Mouse (Mus musculus) forebrain, embryonic 14.5 days (tissue): ENCODE measurements around the gene Gm28539. TPM values are rescaled to one million over a fixed set of nuclear protein-coding genes. Genes with fewer than 3 reads are reported as not detected.
"Not testable (repeated sequence)": the region's sequence is repeated elsewhere in the genome, so short reads cannot be mapped to it uniquely, and the experiment has no call there.

Source experiments
- ATAC-seq: fragments of 200-750 bp; cut with Nextera tagmentation; 2 replicates; pipeline ENCODE4 v1.8.0; 2017; ENCODE audit warnings: mild to moderate bottlenecking, moderate library complexity
- DNase-seq: peaks from one replicate; pipeline ENCODE4 v3.0.0-alpha.2; 2015; ENCODE audit warnings: low spot score
- H3K27ac ChIP-seq: fragments of 300-500 bp; sonication (generic); 2 replicates; pipeline ENCODE4 v1.5.1; 2014; ENCODE audit warnings: low read depth, mild to moderate bottlenecking, control low read depth, low read length, moderate library complexity
- H3K27me3 ChIP-seq: fragments of 300-500 bp; sonication (generic); replicated peaks from 2 replicates; pipeline ENCODE4 v1.6.1; 2014; ENCODE audit warnings: low read length, control low read depth, mixed read lengths; ENCODE audit not compliant: control insufficient read depth, insufficient read depth
- H3K36me3 ChIP-seq: fragments of 300-500 bp; sonication (generic); 2 replicates; pipeline ENCODE4 v1.6.1; 2014; ENCODE audit warnings: low read length, control low read depth; ENCODE audit not compliant: control insufficient read depth, insufficient read depth
- H3K4me1 ChIP-seq: fragments of 300-500 bp; sonication (generic); 2 replicates; pipeline ENCODE4 v1.6.1; 2014; ENCODE audit warnings: antibody characterized with exemption, low read length, control low read depth; ENCODE audit not compliant: control insufficient read depth, insufficient read depth
- H3K4me2 ChIP-seq: fragments of 300-500 bp; sonication (generic); 2 replicates; pipeline ENCODE4 v1.6.1; 2014; ENCODE audit warnings: mild to moderate bottlenecking, control low read depth, low read length
- H3K4me3 ChIP-seq: fragments of 300-500 bp; sonication (generic); 2 replicates; pipeline ENCODE4 v1.5.1; 2014; ENCODE audit warnings: low read depth, low read length, control low read depth
- H3K9ac ChIP-seq: fragments of 300-500 bp; sonication (generic); 2 replicates; pipeline ENCODE4 v1.6.1; 2014; ENCODE audit warnings: mild to moderate bottlenecking, low read length, control low read depth, moderate library complexity
- H3K9me3 ChIP-seq: fragments of 300-500 bp; sonication (generic); replicated peaks from 2 replicates; pipeline ENCODE4 v1.6.1; 2016; ENCODE audit warnings: low read length, control low read depth, mixed read lengths; ENCODE audit not compliant: control insufficient read depth
- WGBS: fragments of 180-500 bp; shearing (Covaris S2); extraction: QIAGEN DNeasy Blood & Tissue Kit; methylation state at CpG from one replicate; pipeline ENCODE4 v1.1.7; 2014; 5-methylcytosine and 5-hydroxymethylcytosine counted together
- polyA plus RNA-seq: library from polyadenylated mRNA; unstranded; fragments of >200 nt; fragmentation: Nextera tagmentation; extraction: Ambion mirVana; gene quantifications from 2 replicates; pipeline ENCODE4 v1.2.1, GENCODE M21; 2014

Gene Gm28539
- polyA plus RNA-seq, 1 experiment from 2014 or later: not detected

DNA sequence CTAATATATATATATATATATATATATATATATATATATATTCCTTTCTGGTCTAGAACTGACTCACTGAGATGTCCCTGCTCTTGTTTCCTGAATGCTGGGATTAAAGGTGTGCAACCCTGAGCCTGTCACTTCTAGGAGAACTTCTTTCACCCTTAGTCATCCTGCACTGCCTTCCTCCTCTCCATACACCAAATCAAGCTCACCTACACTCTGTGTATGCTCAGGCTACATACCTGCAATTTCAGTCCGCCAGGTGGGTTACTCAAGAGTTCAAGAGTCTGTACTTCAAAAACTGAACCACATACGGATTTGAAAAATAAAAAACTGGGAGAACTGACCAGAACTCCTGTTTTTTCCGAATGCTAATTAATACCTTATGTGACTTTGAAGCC, 314 bp upstream of the Gm28539 start:
- Histone ChIP-seq H3K9me3 (no peaks in the 10 kb centered on the region), H3K4me2 (peak overlapping the region; percentile 56), H3K27me3 (no peaks in the 10 kb centered on the region), H3K4me1 (no peaks in the 10 kb centered on the region), H3K9ac (peak overlapping the region; percentile 75; the same call in 1 of the 2 replicates), H3K4me3 (peak overlapping the region; percentile 73), H3K27ac (no peak overlapping the region), H3K36me3 (peaks cover 43% of the 10 kb centered on the region)
- ATAC-seq (peak; percentile 30), DNase-seq (no peak)
- 26% methylated on average over 3 of the region's 3 CpGs for WGBS

DNA sequence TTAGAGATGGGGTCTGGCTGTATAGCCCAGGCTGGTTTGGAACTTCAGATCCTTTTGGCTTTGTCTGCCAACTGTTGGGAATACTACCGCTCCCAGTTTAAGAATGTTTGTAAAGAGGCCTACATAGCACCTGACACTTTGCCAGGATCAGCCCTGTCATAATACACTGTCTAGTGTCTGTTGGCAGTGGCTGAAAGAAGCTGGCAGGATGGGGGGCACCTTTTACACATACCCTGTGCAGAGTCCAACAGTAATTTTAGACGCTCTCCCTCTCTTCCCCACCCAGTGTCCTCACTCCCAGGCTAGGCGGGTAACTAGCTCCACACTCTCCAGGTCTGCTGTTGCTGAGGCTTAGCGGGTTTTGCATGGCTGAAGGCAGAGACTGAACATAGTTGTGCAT, 2.0 kb downstream of the Gm28539 start:
- Histone ChIP-seq H3K9me3 (no peaks in the 10 kb centered on the region), H3K4me2 (no peak overlapping the region), H3K9ac (no peak overlapping the region), H3K36me3 (peaks cover 21% of the 10 kb centered on the region), H3K4me1 (no peaks in the 10 kb centered on the region), H3K4me3 (no peak overlapping the region), H3K27ac (no peak overlapping the region), H3K27me3 (no peaks in the 10 kb centered on the region)
- ATAC-seq: no peak
- 87% methylated on average over 4 of the region's 4 CpGs for WGBS
- DNase-seq: no peak

DNA sequence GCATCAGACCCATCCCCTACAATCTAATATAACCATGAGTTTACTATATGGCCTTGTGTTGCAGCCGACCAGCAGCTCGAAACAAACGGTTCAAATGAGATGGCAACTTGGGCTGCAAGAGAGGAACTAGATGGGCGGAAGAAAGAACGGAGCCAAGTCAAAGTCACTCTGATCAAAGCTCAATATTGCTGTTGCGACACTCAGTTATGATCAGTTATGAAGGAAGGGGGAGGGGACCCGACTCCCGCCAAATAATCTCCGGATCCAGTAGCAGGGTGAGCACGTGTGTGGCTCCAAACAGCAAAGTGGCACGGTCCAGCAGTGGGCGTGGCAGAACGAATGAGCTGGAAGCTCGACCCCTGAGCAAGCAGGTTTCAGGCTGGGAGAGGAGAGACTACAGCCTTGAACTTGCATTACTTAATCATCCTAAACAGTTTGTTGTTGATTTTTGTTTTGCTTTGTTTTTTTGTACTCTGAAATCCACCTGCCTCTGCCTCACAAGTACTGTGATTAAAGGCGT, 10.0 kb downstream of the Gm28539 start:
- no peak overlapping the region for H3K9ac ChIP-seq
- no peaks in the 10 kb centered on the region for H3K9me3 ChIP-seq
- H3K4me3 ChIP-seq: no peak overlapping the region
- H3K36me3 ChIP-seq: no peaks in the 10 kb centered on the region
- no peaks in the 10 kb centered on the region for H3K27me3 ChIP-seq
- ATAC-seq: no peak
- H3K4me2 ChIP-seq: no peak overlapping the region
- WGBS: 87% methylated on average over 15 of the region's 15 CpGs
- no peak for DNase-seq
- no peaks in the 10 kb centered on the region for H3K4me1 ChIP-seq
- no peak overlapping the region for H3K27ac ChIP-seq

DNA sequence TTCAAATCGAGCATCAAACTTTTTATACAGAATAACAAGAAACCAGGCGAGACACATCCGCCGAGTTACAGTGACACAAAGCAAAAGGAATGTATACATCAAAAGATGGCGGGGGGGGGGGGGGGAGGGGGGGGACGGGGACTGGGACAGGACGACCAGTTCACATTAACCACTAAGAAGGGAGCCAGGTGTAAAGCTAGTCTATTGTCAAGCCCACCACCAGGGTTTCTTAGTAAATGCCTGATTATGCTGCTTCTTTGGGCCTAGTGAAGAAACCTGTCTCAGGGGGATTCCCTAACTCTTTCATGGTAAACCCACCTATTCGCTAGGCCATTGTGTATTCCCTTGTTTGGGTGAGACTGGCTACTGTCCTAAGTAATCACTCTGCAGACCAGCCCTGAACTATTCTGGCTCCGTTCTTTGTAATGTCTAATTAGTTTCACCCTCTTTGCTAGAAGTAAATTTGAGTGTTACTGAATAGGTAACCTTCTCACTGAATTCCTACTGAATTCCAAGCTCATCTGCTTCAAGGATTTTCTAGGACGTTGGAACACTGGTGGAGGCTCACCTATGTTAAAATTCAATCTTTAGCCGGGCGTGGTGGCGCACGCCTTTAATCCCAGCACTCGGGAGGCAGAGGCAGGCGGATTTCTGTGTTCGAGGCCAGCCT, 13.3 kb downstream of the Gm28539 start:
- not testable (repeated sequence) for H3K36me3 ChIP-seq, H3K9me3 ChIP-seq, DNase-seq, H3K4me3 ChIP-seq, H3K27me3 ChIP-seq, H3K9ac ChIP-seq, H3K4me1 ChIP-seq, H3K4me2 ChIP-seq, H3K27ac ChIP-seq, ATAC-seq
- WGBS: 85% methylated on average over 16 of the region's 17 CpGs

DNA sequence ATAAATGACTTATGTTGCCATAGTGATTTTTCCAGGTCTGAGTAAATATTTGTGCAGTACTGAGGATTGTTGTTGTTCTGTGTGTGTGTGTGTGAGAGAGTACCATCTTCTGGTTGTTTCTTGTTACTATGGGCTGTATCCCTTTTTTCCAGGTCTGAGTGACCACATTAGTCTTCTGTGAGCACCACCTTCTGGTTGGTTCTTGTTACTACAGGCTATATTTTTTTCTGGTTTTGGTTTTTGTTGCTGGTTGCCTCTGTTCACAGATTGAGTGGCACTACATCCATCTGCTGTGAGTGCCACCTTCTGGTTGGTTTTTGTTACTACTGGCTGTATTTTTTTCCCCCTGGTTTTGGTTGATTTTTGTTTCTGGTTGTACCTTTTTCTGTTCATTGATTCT, 22.2 kb downstream of the Gm28539 start:
- ATAC-seq (0 out of 2 replicates have a peak, but pooled peaks have one; percentile 29), DNase-seq (peak; percentile 66)
- no peaks in the 10 kb centered on the region for H3K36me3 ChIP-seq
- H3K27me3 ChIP-seq: no peaks in the 10 kb centered on the region
- no peaks in the 10 kb centered on the region for H3K9me3 ChIP-seq
- H3K4me1 ChIP-seq: no peaks in the 10 kb centered on the region
- no peak overlapping the region for H3K27ac ChIP-seq
- no peak overlapping the region for H3K4me2 ChIP-seq
- H3K9ac ChIP-seq: no peak overlapping the region
- no peak overlapping the region for H3K4me3 ChIP-seq

DNA sequence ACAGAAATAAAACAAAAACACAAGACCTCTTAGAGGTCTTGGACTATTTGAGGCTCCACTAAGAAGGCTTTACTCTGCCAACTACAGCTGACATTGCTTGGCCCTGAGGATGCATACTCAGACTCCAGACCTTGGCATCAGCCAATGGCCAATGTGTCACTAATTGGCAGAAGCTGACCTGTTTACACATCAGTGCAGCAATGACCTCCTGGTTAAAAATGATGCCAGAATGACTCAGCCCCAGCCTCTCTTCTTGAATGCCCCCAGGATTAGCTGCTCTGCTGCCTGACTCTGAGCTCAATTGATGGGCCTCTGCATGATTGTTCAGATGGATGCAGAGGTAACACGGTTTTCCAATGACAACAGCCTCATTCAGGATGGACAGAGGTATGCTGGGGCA, 23.8 kb downstream of the Gm28539 start:
- Histone ChIP-seq H3K27me3 (no peaks in the 10 kb centered on the region), H3K9me3 (no peaks in the 10 kb centered on the region), H3K4me2 (no peak overlapping the region), H3K36me3 (no peaks in the 10 kb centered on the region), H3K4me1 (no peaks in the 10 kb centered on the region), H3K9ac (no peak overlapping the region), H3K4me3 (no peak overlapping the region), H3K27ac (no peak overlapping the region)
- 76% methylated on average over 1 of the region's 1 CpGs for WGBS
- DNase-seq: no peak
- no peak for ATAC-seq

DNA sequence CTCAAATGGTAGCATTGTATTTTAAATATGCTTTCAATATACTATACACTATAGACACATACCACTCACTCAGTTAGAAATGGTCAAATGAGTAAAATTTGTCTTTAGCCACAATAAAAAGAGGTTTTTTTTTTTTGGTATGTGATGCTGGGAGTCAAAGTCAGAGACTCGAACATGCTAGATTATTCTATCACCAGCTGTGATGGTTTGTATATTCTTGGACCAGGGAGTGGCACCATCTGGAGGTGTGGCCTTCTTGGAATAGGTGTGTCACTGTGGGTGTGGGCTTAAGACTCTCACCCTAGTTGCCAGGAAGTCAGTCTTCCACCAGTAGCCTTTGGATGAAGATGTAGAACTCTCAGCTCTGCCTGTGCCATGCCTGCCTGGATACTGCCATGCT, 34.1 kb downstream of the Gm28539 start:
- H3K27me3 ChIP-seq, H3K9me3 ChIP-seq, H3K4me1 ChIP-seq, ATAC-seq, H3K27ac ChIP-seq, H3K9ac ChIP-seq, DNase-seq, H3K4me3 ChIP-seq, H3K4me2 ChIP-seq: not testable (repeated sequence)
- H3K36me3 ChIP-seq: peaks cover 34% of the 10 kb centered on the region
- WGBS: 88% methylated on average over 1 of the region's 1 CpGs

DNA sequence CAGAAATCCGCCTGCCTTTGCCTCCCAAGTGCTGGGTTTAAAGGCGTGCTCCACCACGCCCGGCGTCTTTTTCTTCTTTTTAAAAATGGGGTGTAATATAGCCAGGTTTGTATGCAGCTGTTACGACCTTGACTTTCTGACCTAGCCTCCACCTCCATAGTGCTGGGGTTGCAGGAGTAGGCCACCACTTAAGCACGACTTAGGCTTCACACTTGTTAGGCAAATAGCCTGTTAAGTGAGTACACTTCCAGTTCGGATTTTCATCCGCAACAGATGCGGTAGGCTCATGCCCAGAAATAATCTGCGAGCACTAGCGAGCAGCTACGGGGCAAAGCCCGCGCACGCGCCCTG, 39.7 kb downstream of the Gm28539 start:
- H3K9me3 ChIP-seq: no peaks in the 10 kb centered on the region
- no peaks in the 10 kb centered on the region for H3K27me3 ChIP-seq
- WGBS: 1% methylated on average over 17 of the region's 17 CpGs
- peak overlapping the region; percentile 80 for H3K4me2 ChIP-seq
- H3K4me1 ChIP-seq: peaks cover 6% of the 10 kb centered on the region
- peak overlapping the region; percentile 90 for H3K4me3 ChIP-seq
- no peak for DNase-seq
- peaks cover 35% of the 10 kb centered on the region for H3K36me3 ChIP-seq
- peak overlapping the region; percentile 97 for H3K9ac ChIP-seq
- no peak for ATAC-seq
- peak overlapping the region; percentile 94 for H3K27ac ChIP-seq

DNA sequence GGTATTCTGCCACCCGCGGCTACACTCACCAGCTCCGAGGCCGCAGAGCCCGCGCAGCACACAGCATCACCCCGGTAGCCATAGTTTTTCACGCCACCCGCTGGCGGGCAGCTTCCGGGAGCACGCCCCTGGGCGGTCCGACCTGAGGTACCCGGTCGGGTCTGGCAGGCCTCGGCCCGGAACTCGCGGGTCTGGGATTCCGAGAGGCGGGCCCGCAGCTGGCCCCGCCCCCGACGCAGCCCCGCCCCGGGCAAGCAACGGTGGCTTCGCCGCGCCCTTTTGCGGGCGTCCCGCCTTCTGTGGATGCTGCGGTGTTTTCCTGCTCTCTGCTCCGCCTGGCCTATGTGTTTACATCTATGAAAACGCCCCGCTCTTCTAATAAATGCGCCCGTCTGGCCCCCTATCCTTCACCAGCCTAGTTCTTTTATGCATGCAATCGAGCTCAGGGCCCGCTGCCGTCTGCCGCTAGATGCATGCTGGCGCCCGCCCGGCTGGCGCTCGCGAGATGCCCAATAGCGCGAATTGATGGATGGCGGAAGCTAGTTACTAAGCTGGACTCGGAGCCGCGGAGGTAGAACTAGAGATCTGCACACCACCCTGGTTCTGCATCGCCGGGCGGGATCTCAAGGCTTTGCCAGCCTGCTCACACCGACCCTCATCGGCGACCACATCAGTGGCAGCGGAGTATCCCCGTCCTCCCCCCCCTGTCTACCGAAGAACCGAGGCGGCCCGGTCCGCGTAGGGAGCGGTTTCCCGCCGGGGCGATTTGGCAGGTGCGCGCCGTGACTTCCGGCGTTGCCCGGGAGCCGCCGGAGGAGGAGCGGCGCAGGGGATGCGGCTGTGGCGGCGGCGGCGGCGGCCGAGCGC, 40.3 kb downstream of the Gm28539 start, which contains the start of the genes Mrpl40 and Hira:
Mrpl40 (minus strand) TSS at position 421 of the 867 bp plus-strand sequence.
Hira (plus strand) TSS at position 596 of the 867 bp plus-strand sequence.
- peak; percentile 94 for ATAC-seq

More for the DNA sequence above, 40.3 kb downstream of the Gm28539 start, which contains the start of the genes Mrpl40 and Hira:
- Histone ChIP-seq H3K27me3 (no peaks in the 10 kb centered on the region), H3K27ac (peak within 1 kb of the TSS; percentile 94), H3K36me3 (peaks cover 29% of the 10 kb centered on the region), H3K4me3 (peak within 1 kb of the TSS; percentile 90), H3K4me2 (peak within 1 kb of the TSS; percentile 80), H3K9me3 (no peaks in the 10 kb centered on the region), H3K4me1 (peaks cover 6% of the 10 kb centered on the region), H3K9ac (peak within 1 kb of the TSS; percentile 97)
- DNase-seq: peak; percentile 92
- WGBS: under 1% methylated on average over 93 of the region's 93 CpGs
